Mouse (Mus musculus) liver, embryonic 14.5 days (tissue): ENCODE data around the gene Mlx. TPM values are rescaled to one million over a fixed set of nuclear protein-coding genes. Genes with fewer than 3 reads are reported as not detected.

ENCODE experiments used
- ATAC-seq: fragments of 200-750 bp; cut with Nextera tagmentation; 2 replicates; pipeline ENCODE4 v1.8.0; 2017; ENCODE audit warnings: moderate number of reproducible peaks, mild to moderate bottlenecking, moderate library complexity; ENCODE audit not compliant: insufficient read depth
- DNase-seq, 3 experiments: peaks; one replicate each; pipeline ENCODE4 v3.0.0-alpha.2; 2012 to 2013; ENCODE audit warnings: low read depth in 3 of 3, low spot score in 3 of 3
- H3K27ac ChIP-seq: fragments of 300-500 bp; sonication (generic); 2 replicates; pipeline ENCODE4 v1.5.1; 2014; ENCODE audit warnings: moderate library complexity, mild to moderate bottlenecking, control low read depth, inconsistent platforms
- H3K27me3 ChIP-seq: fragments of 300-500 bp; sonication (generic); 2 replicates; pipeline ENCODE4 v1.6.1; 2014; ENCODE audit warnings: mild to moderate bottlenecking, low read length, moderate library complexity; ENCODE audit not compliant: control insufficient read depth, insufficient read depth
- H3K36me3 ChIP-seq: fragments of 300-500 bp; sonication (generic); replicated peaks from 2 replicates; pipeline ENCODE4 v1.6.1; 2014; ENCODE audit warnings: low read depth; ENCODE audit not compliant: control insufficient read depth, insufficient read depth
- H3K4me1 ChIP-seq, 2 experiments: fragments of 200-500 bp in 1 of 2; fragments of 300-500 bp in 1 of 2; sonication (generic) in 1 of 2; replicated peaks; 2 replicates each; pipeline ENCODE4 v1.6.1; 2012 to 2014; ENCODE audit warnings: antibody characterized with exemption in 1 of 2, inconsistent platforms in 1 of 2, low read length in 1 of 2; ENCODE audit not compliant: control insufficient read depth in 2 of 2, insufficient read depth in 2 of 2
- H3K4me2 ChIP-seq: fragments of 300-500 bp; sonication (generic); 2 replicates; pipeline ENCODE4 v1.6.1; 2014; ENCODE audit warnings: low read depth, mild to moderate bottlenecking, control low read depth, moderate library complexity
- H3K4me3 ChIP-seq, 2 experiments: fragments of 200-500 bp in 1 of 2; fragments of 300-500 bp in 1 of 2; sonication (generic) in 1 of 2; 2 replicates each; pipeline ENCODE4 v1.5.1; 2012 to 2014; ENCODE audit warnings: low read depth in 2 of 2, low read length in 2 of 2, mild to moderate bottlenecking in 2 of 2, control low read depth in 1 of 2, inconsistent platforms in 1 of 2, moderate library complexity in 1 of 2; ENCODE audit not compliant: insufficient read depth in 1 of 2
- H3K9ac ChIP-seq: fragments of 300-500 bp; sonication (generic); replicated peaks from 2 replicates; pipeline ENCODE4 v1.6.1; 2014; ENCODE audit warnings: mild to moderate bottlenecking, control low read depth, moderate library complexity
- H3K9me3 ChIP-seq: fragments of 300-500 bp; sonication (generic); 2 replicates; pipeline ENCODE4 v1.6.1; 2016; ENCODE audit warnings: low read length, mixed read lengths; ENCODE audit not compliant: control insufficient read depth
- CTCF ChIP-seq: IDR thresholded peaks from 2 replicates; pipeline ENCODE4 v1.5.1; 2016; ENCODE audit warnings: antibody characterized with exemption, low read depth, control low read depth
- EP300 ChIP-seq: IDR thresholded peaks from 2 replicates; pipeline ENCODE4 v1.6.1; 2016; ENCODE audit warnings: antibody characterized with exemption, low read depth
- WGBS: fragments of 180-500 bp; shearing (Covaris S2); extraction: QIAGEN DNeasy Blood & Tissue Kit; methylation state at CpG from one replicate; pipeline ENCODE4 v1.1.7; 2014; ENCODE audit not compliant: insufficient replicate concordance; 5-methylcytosine and 5-hydroxymethylcytosine counted together
- polyA plus RNA-seq, 2 experiments: library from polyadenylated mRNA; depleted of rRNA in 1 of 2; stranded (reverse) in 1 of 2; unstranded in 1 of 2; fragments of >200 nt; fragmentation: Nextera tagmentation in 1 of 2; extraction: Ambion mirVana in 1 of 2; gene quantifications; 2 replicates each; pipeline versions ENCODE4 v1.2.1 to v1.2.3; 2012 to 2014

Mlx gene
- polyA plus RNA-seq, 2 experiments, result 16.8 to 26.8 TPM

- H3K27me3 ChIP-seq, result peaks cover under 1% of the 10 kb centered on the region
- ATAC-seq (peak; percentile 95), DNase-seq (peak; percentile 88 to 92 (median 90))
- peak overlapping the region in 1 of 2 experiments; percentile 13; a peak in 1 of 4 replicates for H3K4me3 ChIP-seq
- H3K4me2 ChIP-seq, result peak overlapping the region; percentile 65
- H3K36me3 ChIP-seq, result peaks cover 28% of the 10 kb centered on the region
- 1% methylated on average over 12 of the region's 12 CpGs for WGBS
- peak overlapping the region; percentile 67 for H3K9ac ChIP-seq
- TF ChIP-seq CTCF, result no peak
- TF ChIP-seq EP300, result peak; percentile 88
- H3K9me3 ChIP-seq, result no peaks in the 10 kb centered on the region
- peaks cover 32 to 45% of the 10 kb centered on the region in 2 experiments for H3K4me1 ChIP-seq
- H3K27ac ChIP-seq, result peak overlapping the region; percentile 97
Observed at GRCm38 (mm10) chr11:101063676-101064327, 23.3 kb upstream of the Mlx start.

GRCm38 (mm10) chr11:101064462-101064861, 22.6 kb upstream of the Mlx start:
- no peak for TF ChIP-seq CTCF
- ATAC-seq (no peak), DNase-seq (no peak)
- Histone ChIP-seq H3K4me1 (peaks cover 36 to 48% of the 10 kb centered on the region in 2 experiments), H3K4me2 (peak overlapping the region; percentile 60), H3K9me3 (no peaks in the 10 kb centered on the region), H3K36me3 (peaks cover 28% of the 10 kb centered on the region), H3K4me3 (no peak overlapping the region), H3K27me3 (peaks cover 6% of the 10 kb centered on the region), H3K27ac (peak overlapping the region; percentile 97), H3K9ac (peak overlapping the region; percentile 50)
- 64% methylated on average over 4 of the region's 4 CpGs for WGBS

- H3K4me1 ChIP-seq, result peaks cover 37 to 48% of the 10 kb centered on the region in 2 experiments
- DNase-seq, result no peak
- H3K4me3 ChIP-seq, result no peak overlapping the region
- H3K27me3 ChIP-seq, result peaks cover 6% of the 10 kb centered on the region
- no peak for TF ChIP-seq EP300
- TF ChIP-seq CTCF, result no peak
- 59% methylated on average over 9 of the region's 9 CpGs for whole genome bisulfite sequencing
- H3K9me3 ChIP-seq, result no peaks in the 10 kb centered on the region
- no peak overlapping the region; the same call in 1 of the 2 replicates for H3K4me2 ChIP-seq
- H3K27ac ChIP-seq, result peak overlapping the region; percentile 97
- no peak overlapping the region for H3K9ac ChIP-seq
- ATAC-seq, result no peak
- peaks cover 23% of the 10 kb centered on the region for H3K36me3 ChIP-seq
Observed at GRCm38 (mm10) chr11:101065002-101065401, 22.1 kb upstream of the Mlx start.

- 17% methylated on average over 18 of the region's 18 CpGs for WGBS
- DNase-seq (peak; percentile 56 to 60 (median 59)), ATAC-seq (no peak)
- H3K36me3 ChIP-seq, result peaks cover 14% of the 10 kb centered on the region
- TF ChIP-seq CTCF (peak; percentile 99), EP300 (no peak)
- peaks cover 8% of the 10 kb centered on the region for H3K27me3 ChIP-seq
- H3K4me2 ChIP-seq, result peak overlapping the region; percentile 69
- peaks cover 37 to 54% of the 10 kb centered on the region in 2 experiments for H3K4me1 ChIP-seq
- peak overlapping the region; percentile 35; the same call in 1 of the 2 replicates for H3K9ac ChIP-seq
- peak overlapping the region; percentile 35 for H3K4me3 ChIP-seq
- peak overlapping the region; percentile 10; the same call in 1 of the 2 replicates for H3K27ac ChIP-seq
- no peaks in the 10 kb centered on the region for H3K9me3 ChIP-seq
Observed at GRCm38 (mm10) chr11:101066549-101067412, 20.3 kb upstream of the Mlx start.
